Mouse (Mus musculus) cerebellum, postnatal 25 days (tissue): ENCODE data around the gene Gpam.
"Not testable (repeated sequence)": the region's sequence is repeated elsewhere in the genome, so short reads cannot be mapped to it uniquely, and the experiment has no call there.

Experiments
- DNase-seq, 2 experiments: peaks; one replicate each; pipeline ENCODE4 v3.0.0; 2021; ENCODE audit warnings: mixed read lengths in 2 of 2

Gene Gpam

DNA sequence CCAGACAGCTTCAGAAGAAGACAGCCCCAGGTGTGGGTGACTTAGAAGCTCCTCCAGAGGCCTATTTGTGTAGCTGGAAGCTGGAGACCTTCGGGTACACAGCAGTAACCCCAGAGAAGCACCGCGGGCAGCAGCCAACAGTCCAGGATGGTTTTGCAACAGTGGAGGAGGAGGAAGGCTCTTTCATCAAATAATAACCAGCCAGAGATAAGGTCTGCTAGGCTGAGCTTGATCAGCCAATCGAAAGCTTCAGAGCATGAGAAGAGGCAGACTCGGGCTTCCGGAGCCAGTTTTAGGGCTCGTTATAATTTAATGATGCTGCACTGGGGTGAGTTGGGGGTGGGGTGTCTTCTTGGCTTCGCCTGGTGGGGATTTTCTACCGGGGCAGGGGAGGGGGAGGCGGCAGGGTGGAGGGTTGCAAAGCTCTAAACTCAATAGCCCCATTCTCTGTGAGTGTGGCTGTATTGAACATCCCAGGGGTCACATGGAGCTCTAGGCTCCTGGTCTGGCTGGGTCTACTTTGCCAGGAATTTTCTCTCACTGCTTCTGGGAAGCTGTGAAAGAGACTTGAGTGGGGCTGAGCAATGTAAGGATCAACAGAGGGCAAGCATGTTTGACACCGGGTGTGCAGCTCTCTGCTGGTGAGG is at the start of gene Gpam:
Gpam (minus strand) TSS at position 167 of the 647 bp plus-strand sequence.
- DNase-seq: no peak

DNA sequence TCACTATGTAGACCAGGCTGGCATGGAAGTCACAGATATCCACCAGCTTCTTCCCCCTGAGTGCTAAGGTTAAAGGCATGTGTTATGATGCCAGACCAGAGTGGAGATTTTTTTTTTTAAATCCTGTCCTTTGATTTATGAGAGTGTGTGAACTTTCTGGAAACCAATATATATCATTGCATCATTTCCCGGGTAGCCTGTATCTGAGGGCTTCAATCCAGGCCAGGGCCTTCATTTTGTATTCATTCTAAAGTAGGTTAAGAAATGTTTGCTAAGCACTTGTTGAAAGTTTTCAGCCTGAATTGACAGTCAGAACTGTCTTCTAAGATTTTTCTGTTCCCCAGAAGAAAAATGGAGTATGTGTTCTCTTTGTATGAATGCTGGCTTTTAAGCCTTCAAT is 44.5 kb upstream of the Gpam start:
- no peak for DNase-seq

DNA sequence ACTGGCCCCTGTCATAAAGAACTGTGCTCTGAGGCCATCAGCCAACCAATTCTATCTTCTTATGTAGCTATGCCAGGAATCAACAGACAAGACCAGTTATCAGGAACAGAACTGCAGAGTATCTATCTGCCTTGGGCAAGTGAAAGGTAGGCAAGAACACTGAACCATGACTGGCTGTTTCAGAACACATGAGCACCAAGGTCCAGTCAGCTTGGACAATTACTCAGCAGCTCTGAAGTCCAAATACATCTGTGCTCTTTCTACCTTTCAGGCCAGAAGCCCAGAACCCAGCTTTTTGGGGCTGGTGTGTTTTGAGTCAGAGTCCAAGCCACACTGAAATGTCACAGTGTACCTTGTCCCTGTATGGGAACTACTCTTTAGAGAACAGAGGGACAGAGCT is 43.4 kb upstream of the Gpam start:
- no peak for DNase-seq

DNA sequence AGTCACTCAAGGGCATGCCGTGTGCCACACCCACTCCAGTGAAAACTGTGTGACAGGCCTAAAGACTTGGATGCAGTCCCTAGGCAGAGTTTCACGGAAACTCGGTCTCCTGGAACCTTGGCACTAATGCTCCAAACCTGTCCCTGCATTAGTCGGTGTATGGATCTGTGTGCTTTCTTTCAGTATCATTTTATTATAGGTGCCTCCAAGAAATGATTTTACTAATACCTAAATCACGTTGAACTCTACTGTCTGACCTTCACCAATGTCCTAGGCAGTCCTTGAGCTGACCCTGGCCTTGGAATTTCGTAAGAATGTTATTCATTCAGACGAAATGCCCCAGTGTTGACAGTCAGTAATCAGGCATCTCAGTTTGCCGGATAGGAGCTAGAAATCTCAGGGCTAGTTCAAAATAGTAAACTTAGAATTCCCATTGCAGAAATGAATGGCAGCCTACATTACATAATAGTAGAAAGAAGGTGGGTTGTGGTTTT is 42.2 kb upstream of the Gpam start:
- DNase-seq: not testable (repeated sequence)

DNA sequence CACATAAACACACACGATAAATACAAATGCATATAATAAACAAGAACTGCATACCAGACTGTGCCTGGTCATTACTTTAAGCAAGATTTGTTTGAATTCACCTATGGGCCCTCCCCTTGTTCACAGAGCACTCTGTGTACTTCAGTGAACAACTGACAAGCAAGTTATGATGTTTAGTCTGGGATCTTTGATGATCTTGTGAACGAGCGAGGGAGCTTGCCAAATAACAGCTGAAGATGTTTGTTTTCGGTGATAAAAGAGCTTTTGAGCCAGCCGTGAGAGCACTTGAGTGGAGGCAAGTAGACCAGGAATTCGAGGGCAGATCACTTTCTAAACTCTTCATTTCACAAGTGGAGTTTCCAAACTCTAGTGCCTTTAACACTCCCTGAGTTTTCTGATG is 41.3 kb upstream of the Gpam start:
- no peak for DNase-seq

DNA sequence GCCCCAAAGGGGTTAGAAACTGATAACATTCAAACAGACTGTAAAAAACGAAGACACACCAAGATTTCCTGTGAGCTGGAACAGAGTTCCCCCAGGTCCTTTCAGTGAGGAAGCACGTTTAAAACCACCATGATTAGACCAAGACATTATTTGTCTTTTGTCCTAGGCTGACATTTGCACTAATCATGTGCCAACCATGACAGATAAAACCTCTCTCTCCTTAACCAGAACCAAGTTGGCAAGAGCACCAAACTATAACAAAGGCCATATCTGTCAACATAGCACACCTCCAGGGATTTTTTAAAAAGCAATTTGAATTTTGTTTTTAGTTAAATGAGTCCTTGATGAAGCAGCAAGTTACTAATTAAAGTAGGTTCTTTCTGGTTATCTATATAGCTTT is 40.7 kb upstream of the Gpam start:
- DNase-seq: no peak

DNA sequence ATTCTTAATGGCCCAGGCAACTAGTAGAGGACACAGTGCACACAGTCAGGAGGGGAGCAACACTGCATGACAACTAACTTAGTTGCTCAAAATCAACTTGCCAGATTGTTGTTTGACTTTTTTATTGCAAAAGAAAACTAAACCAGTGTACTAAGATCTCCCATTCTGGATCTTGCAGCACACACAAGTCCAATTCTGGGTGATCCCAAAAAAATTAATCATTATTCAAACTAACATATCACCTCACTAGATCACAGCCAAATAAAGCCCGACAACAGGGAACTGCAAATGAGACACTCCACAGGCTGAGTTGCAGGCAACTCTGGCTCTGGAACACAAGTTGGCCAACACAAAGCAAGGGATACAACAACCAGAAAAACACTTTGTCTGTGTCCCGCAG is 39.7 kb upstream of the Gpam start:
- DNase-seq: no peak

DNA sequence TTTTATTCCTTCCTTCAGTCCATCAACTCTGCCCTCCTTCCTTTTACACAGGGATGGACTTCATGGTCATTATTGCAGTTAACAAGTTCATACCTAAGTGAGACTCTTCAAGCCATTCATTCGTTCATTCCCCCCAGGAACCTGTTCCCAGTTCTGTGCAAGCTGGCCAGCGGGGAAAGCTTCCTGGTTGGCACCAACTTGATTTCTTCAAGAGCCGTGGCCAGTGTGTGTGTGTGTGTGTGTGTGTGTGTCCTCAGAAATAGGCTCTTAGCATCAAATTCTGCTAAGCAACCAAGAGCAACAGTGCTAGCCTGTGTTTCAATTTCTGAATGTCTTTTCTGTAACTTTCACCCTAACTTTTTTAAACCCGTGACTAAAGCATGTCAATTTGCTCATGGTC is 38.9 kb upstream of the Gpam start:
- DNase-seq: no peak

DNA sequence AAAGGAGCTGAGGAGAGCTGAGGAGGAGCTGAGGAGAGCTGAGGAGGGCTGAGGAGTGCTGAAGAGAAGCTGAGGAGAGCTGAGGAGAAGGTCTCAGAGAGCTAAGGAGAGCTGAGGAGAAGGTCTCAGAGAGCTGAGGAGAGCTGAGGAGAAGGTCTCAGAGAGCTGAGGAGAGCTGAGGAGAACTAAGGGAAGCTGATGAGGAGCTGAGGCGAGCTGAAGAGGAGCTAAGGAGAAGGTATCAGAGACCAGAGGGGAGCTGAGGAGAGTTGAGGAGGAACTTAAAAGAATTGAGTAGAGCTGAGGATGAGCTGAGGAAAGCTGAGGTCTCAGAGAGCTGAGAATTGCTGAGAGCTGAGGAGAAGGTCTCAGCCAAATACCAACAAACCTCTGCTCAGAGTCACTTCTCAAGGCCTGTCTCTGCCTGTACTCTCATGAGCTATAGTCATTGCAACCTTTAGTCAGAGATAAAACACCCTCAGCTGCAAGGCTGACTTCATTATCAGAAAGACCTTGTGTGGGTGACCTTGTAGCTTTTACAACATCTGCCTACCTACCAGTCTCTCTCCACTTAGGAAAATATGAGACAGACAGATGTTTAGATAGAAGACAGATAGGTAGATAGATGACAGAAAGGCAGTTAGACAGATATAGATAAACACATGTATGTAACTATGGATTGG is 38.3 kb upstream of the Gpam start:
- no peak for DNase-seq

DNA sequence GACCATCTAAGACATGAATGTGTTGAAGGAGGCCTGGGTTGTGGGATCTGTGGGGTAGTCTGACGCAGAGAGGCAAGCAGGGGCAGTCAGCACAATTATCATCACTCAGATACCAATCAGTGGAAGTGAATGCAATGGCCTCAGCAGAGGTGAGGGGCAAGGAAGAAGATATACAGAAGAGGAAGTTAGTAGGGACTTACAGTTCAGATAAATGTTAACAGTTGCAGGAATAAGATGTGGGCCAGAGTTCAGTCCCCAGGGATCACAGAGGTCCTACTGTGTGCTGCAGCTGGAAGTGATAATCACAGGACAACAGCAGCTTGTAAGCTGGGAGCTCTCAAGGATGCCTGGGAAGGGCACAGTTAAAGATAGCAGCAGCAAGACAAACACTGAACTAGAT is 37.1 kb upstream of the Gpam start:
- no peak for DNase-seq

DNA sequence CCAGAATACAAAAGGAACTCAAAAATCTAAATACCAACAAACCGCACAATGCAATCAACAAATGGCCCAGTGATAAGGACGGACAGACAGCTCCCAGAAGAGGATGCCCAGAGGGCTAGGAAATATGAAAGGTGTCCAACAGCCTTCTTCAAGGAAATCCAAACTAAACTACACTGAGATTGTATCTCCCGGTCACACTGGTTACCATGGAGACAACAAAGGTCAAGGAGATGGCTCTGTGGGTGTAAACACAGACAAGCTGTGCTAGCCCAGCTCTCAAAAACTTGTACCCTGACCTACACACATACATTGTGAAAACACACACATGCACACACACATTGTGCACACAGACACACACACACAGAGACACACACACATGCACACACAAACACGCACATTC is 35.2 kb upstream of the Gpam start:
- no peak for DNase-seq

DNA sequence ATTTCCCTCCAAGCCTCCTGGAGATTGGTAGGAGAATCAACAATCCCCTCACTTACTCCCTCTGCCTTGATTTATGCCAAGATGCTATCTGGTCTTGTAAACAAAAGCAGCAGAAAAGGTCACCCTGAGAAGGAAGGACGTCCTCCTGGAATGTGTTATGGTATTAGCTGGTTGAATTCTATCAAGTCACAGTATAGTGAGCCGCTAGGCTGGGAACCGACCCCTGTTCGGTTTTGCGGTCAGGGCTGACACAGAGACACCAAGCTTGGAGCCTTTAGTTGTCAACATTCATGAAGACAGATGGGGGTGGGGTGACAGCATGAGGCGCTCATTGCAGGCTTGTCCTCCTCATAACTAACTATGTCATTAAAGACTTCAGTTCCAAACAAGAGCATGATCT is 32.8 kb upstream of the Gpam start:
- no peak for DNase-seq

DNA sequence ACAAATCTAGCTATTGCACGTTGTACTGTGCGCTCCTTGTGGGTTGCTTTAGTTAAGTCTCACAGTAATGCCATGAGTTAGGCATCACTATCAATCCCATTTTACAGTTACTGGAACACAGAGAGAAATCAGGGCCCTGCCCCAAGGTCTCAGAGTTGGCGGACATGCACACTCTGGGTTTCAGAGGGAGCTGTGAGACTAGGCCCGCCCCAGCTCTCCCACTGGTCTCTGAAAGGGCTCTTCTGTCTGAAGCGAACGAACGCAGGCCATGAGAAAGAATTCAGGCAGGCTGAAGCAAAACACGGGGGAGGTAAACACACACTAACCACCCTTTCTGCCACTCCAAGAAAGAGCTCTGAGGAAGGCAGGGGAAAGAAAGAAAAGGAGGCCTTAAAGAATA is 31.6 kb upstream of the Gpam start:
- DNase-seq: no peak

DNA sequence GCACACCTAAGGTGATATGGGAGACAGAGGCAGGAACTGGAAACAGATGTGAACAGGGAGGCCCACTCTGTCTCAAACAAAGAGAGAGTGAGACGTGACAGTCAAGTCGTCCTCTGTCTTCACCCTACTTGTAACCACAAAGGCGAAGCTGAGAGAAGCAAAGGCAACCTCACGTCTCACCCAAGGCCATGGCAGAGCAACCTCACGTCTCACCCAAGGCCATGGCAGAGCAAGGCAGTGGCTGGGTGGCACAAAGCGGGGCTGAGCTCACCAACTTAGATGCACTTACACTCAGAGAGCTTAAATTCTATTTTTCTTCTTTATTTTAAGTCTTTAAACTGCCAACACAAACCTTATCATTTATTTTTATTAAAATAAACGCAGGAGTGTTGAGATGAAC is 30.0 kb upstream of the Gpam start:
- no peak for DNase-seq

DNA sequence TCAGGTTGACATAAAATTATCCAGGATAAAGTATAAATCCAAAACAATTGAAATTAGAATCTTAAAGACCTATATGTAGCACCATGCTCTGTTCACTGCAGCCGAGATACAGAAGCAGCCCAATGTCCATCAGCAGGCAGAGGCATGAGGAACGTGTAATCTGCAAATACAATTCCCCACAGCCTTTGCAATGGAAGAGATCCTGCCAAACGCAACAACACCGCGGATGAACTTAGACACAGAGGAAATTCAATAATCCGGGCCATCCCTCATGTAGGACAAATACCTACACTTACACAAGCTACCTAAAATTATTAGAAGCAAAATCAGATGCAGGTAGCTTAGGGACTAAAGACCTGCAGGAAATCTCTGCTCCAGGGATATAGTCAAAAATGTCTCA is 25.9 kb upstream of the Gpam start:
- no peak for DNase-seq

DNA sequence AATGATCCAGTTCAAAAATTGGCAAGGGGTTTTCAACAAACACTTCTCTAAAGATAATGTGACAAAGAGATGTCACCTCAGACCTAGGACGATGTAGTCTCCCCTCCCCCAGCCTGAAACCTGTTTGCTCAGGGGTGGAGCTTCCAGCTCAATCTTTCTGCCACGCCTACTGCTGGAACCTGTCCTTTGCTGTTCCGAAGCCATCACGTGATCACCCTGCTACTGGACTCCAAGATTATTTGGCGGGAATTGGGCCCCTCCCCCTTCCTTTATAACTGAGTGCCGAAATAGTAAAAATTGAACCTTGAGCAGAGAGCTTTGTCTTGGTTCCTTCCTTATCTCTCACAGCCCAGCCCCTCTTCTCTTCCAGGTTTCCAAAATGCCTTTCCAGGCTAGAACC is 25.2 kb upstream of the Gpam start:
- not testable (repeated sequence) for DNase-seq

DNA sequence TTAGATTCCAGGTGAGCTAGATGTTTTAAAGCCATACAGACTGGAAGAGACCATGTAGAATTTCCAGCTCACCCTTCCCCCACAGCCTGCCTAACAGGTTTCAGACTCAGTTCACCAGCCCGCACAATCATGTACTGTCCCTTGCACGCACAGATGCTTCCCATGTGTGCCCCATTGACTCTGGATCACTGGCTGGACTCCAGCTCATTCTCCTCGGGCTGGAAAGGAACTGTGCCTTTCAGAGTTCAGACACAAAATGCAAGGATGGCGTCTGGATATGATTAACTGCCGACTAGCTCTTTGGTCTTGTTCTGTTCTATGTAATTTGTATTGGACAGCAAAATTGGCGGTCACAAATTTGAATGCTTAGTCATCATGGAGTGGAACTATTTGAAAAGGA is 22.6 kb upstream of the Gpam start:
- DNase-seq: no peak

DNA sequence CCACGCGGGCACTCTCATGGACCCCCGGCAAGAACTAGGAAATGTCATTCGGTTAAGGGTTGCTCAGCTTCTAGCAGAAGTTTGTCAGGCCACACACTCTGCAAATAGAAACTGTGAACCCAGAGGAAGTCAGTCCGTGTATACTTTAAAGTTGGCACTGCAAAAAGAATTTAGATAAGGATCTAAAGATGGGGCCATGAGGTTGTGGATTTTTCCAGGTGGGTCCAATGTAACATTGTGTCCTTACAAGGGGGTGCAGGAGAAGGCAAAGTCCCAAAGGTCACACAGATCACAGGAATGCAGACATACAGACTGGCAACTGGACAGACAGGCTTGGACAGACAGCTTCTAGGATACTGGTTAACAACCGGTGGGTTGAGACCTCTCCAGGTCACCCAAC is 21.1 kb upstream of the Gpam start:
- no peak for DNase-seq

DNA sequence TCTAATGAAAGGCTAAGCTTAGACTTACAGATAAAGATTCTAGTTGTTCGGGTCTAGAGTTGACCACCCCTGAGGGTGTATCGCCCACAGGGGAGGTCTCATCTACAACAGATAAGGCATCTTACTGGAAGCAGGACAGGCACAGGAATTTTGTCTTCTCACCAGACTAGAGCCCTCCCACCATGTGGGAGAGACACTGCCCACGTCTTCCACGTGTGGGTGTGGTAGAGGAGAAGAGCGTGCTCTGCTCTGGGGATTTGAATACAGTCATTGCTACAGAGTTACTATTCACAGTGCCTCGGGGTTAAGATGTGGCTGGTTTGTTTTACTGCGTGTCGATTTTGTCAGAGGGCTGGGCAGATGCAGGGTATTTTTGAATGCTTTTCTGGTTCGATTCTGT is 20.5 kb upstream of the Gpam start:
- no peak for DNase-seq

DNA sequence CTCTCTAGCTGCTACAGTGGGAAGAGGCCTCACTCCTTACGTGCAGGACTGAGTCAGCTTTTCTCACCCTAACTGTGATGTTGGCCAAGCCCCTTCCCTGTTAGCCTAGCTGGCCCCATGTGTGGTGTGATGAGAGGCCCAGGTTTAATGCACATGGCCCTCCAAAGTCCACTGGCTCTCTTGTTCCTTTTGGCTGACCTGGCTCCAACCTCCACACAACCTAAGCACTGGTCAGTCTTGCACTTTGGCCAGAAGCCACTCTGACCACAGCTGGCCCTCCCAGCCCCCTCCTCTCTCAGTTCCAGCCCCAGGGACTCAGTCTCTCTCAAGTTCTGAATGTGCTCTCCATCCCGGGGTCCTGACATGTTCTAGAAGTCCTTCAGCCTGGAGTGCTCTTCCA is 18.1 kb upstream of the Gpam start:
- DNase-seq: no peak

DNA sequence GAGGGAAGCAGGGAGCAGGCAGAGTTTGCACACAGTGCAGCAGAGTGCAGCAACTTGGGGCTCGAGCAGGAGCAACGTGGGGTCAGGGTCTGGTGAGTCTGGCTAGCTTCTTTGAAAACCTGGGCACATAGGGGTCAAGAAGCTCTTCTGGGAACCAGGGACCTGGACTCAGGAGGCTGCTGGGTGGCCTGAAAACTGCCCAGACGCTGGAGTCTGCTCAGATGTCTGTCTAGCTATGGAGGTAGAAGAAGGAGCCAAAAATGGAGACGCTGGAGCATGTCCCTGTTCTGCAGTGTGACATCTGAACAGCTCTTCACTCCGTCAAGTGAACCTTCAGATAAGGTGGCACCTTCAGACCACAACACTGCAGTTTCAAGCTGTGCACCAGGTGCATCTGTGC is 17.7 kb upstream of the Gpam start:
- no peak for DNase-seq

DNA sequence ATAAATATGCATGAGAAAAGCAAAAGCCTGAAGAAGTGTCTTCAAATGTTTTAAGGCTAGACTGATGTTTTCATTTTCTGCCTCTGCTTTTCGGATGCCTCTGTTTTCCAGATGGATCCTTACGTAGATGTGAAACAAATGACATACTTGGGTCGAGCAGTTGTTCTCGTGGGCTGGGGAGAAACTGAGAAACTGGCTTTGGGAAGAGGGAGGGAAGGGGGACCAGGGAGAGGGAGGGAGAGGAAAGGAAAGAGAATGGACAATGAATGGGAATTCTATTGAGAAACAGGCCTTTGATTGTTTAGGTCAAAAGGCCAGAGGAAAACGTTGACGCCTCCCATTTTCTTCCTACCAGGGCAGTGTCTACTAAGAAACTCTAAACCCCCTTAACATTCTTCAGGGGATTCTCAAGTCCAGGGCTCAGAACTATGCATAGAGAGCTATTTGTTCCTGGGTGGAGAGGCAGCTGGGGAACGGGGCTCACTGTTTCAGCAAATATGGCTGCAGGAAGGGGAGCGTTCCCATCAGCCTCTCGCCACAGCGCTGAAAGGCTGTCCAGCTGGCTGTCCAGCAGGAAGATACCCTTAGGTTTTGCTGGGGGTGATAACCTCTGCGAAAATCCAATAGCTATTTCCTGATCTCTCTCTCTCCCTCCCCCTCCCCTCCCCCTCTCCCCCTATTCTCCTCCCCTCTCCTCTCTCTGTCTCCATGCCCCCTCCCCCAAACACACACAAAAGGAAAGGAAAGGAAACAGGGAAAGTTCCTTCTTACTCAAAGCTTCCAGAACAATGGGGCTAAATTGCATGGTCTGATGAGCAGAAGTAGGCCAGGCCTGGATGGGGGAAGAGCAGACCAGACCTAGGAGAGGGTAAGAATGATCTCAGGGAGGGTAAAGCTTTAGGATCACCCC is 16.6 kb upstream of the Gpam start:
- DNase-seq: no peak

DNA sequence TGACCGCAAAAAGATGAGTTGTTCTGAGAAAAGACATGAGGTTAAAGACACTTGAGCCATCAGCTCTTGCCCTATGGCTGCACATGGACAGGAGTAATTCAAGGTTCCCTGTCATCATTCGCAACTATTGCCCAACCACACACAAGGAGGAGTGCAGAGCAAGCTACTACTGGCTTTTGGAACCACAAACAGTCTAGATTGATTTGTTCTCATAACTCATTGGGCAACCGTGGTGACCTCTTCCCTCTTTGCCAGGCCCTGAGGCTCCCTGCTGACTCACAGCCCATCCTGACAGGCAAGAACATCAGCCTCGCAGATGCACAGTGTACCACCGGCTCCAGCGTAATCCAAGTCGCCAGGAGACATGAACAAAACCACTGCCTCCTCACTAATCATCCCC is 12.3 kb upstream of the Gpam start:
- DNase-seq: no peak

DNA sequence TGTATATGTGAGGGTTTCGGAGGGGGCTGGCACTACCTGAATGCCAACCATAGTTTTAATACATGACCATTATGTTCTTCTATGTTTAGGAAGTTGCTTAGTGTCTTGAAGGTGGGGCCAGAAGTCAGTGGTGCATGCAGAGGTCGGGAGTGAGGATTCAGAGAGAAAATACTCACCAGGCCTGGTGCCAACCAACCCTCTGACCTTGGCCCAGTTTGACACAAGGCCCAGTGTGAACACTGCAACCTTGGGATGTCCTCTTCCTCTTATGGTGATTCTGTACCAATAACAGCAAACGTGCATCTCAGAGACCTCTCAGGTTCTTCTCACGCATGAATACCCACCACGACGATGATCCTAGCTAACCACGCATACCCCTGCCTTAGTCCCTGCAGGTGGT is 11.5 kb upstream of the Gpam start:
- no peak for DNase-seq
